Mouse (Mus musculus) neural tube, embryonic 10.5 days (tissue): ENCODE measurements around the gene Fntb.

Experiments used
- DNase-seq: peaks from one replicate; pipeline ENCODE4 v3.0.0-alpha.2; 2017; ENCODE audit warnings: low spot score; ENCODE audit errors: extremely low spot score

Gene Fntb

DNA sequence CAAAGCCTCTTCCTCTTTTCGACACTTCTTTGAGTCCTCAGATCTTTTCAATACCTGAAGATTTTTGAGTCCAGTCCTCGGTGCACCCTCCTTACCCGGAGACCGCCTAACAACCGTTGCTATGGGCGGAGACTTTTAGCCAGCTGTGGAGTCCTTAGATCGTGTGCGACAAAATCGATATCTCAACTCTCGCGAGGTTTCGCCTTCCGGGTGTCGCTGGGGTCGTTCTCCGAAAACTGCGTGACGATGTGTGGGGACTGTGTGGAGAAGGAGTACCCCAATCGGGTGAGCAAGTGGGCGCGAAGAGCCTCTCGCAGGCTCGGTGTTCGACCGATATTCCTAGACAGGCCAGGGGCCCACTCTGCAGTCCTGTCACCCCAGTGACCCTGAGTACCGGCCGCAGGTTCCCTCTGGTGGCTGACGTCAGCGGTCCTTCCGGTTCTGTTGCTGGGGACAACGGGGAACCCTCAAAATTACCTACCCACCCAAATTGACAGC lies at the start of gene Fntb, which contains the start of gene Churc1:
Gene Fntb, plus strand, starts transcription at position 236 of the 498 bp plus-strand sequence.
Gene Churc1, plus strand, starts transcription at position 185 of the 498 bp plus-strand sequence.
- peak; percentile 92 for DNase-seq

DNA sequence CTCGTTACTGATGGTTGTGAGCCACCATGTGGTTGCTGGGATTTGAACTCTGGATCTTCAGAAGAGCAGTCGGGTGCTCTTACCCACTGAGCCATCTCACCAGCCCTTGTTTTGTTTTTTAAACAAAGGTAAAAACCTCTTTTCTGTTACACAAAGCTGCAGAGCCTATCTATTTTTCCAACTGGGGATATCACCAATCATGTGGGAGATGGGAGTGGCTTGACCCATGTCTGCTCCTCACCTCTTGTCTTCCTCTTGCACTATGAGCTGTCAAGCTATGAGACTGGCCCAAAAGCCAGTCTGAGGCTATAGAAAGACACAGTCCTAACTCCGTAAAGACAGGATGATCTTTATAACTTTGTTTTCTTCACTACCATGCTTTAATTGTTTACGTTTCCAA lies 47.0 kb upstream of the Fntb start:
- DNase-seq = no peak

- no peak for DNase-seq
Observed at GRCm38 (mm10) chr12:76720572-76720971, 44.8 kb upstream of the Fntb start.

DNA sequence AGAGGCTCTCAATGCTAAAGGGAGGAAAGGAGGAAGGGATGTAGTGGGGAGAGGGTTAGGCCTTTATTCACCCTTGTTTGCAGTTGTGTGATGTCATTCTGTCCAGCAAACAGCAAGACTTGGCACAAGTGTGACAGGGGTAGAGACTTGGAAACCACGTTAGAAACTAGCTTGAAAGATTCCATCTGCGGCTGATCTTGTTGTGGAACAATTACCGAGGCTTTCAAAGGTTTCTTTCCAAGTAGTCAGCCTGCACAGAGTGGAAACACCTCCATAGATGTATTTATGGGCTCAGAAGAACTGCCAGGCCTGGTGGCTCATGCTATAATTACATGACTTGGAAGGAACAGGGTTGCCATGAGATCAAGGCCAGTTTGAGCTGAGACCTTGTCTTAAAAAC lies 43.4 kb upstream of the Fntb start:
- no peak for DNase-seq

GRCm38 (mm10) chr12:76727955-76728354 lies 37.4 kb upstream of the Fntb start:
- DNase-seq = no peak

DNA sequence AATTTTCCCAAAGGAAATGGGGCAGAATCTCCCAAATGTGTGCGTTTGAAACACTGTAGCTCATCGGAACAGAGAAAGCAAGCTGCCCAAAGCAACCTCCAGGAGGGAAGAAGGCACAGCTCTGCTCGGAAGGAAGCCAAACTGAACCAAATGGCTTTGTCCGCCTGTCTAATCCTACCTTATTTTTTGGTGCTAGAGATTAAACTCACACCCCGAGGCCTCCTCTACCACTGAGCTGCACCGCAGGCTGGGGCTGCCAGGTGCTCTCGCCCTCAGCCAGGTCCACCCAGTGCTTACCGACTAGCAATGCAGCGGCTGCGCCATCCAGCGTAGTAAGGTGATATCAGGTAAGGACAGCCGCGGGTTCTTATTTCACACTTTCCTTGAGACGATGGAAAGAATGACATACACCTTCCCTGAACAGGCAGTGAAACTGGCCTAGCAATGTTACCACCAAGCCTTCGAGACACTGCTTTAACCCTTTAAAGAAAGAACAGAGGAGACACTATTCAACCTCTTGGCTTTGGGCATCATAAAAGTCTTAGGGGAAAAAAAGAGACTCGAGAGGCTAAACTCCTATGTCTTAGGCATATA lies 14.4 kb upstream of the Fntb start:
- no peak for DNase-seq

DNA sequence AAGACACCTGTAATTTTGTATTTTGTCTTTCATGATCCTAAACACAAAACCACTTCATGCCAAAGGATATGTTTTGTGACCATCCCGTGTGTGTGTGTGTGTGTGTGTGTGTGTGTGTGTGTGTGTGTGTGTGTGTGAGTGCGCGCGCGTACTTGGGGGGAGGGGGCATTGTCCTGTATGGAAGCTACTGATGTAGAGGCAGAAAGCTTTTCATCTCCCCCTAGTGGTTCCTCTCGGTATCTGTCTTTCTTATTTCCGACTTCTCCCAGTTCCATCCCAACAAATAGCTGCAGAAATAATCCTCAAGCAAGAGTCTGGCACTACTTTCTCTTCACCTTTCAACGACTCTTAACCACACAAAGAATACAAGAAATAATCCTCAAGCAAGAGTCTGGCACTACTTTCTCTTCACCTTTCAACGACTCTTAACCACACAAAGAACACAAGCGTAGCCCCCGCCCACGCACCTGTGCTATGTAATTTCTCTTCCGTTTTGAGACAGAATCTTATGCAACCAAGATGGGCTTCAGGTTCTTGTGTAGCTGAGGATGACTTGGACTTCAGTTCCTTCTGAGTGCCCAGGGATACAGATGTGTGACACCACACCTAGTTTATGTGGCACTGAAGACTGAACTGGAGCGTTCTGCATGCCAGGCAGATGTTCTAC lies 12.6 kb upstream of the Fntb start:
- DNase-seq = peak; percentile 26

DNA sequence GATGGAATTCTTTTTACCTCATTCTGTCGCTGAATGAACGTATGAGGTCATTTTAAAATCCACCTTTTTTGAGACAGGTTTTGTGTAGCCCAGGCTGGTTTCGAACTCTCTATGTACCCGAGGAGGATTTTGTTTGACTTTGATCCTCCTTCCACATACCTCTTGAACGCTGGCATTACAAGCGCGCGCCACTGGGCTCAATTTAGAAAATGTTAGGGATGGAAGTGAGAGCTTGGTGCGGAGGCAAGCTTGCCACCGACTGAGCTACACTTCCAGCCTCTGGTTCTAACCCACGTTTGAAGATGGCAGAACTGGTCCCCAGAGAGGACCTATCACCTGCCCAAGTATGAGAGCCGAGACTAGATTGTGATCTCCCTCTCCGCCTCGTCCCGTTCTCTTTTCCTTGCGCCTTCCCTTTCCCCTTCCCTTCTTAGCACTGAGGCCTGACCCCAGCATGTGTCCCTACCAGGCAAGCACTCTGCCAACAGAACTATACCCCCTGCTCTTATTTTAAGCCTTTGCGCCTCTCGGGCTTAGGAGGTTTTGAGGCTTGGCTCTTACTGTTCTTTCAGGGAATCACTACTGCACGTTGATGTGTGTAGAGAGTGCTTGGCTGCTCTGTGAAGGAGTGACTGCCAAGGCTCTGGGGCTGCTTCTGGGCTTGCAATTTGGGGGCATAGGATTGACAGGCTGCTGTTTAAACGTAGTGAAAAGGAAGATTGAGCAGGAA lies 677 bp downstream of the Fntb start:
- no peak for DNase-seq

DNA sequence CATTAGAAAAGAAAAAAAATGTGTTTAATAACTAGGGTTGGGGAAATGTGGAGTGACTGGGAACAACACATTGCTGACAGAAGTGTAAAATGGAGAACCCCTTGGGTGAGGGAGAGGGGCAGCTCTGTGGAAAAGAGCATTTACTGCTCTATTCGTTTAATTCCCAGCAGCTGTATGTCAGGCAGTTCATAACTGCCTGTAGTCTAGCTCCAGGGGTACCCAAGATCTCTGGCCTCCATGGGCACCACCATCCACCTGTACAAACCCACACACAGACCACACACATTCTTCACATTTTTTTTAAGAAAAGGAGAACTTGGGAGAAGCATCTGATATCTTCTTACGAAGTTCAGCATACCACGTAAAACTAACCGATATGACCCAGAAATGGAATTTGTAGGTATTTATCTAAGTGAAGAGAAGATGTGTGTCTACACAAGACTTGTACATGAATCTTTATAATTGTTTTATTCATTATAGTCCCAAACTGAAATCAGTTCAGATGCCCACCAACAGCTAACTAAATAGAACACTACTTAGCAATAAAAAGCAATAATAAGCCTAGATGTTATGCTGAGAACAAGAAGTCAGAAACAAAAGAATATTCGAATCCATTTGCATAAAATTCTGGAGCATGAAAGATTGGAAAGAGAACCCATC lies 5.6 kb downstream of the Fntb start:
- no peak for DNase-seq

DNA sequence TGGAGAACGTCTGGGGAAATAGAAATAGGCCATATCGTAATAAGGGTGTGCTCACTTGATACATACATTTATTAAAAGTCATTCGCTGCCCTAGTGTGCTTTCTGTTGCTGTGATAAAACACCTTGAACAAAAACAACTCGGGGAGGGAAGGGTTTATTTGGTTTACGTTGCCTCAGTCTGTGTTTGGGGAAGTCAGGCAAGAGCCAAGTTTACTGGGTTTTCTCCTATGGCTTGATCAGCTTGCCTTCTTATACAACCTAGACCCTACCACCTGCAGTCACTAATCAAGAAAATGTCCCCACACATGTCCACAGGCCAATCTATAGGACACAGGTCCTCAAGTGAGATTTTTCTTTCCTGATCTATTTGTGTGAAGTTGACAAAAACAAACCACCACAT lies 6.2 kb downstream of the Fntb start:
- DNase-seq = no peak

DNA sequence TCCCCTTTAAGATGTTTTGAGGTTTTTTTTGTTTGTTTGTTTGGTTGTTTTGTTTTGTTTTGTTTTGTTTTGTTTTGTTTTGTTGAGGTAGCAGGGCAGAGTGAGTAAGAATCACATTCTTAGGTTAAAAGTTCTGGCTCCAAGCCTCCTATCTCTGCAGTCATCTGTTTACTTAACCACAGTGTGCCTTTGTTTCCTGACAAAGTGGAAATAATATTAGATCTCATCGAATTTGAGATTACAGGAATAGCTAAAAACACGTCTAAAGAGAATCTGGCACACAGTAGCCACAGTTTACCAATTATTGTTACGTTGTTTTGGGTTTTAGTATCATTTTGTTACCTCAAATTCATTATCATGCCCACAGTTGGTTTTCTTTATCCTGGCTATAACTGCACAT lies 9.3 kb downstream of the Fntb start:
- DNase-seq = no peak

DNA sequence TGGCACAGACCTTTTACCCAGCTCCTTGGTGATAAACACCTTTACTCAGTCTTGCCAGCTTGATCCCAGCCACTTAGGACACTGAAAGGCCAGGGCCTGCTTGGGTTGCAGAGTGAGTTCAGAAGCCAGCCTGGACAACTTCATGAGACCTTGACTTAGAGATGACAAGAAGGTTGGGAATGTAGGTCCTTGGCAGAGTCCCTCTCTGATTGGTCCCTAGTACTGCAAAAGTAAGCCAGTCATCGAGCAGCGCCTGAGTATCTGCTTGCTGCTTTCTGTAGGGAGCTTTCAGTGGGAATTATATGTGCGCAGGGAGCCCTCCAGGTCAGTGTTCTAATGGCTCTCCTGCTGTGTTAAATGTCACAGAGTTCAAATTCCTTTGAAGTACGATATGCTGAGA lies 9.7 kb downstream of the Fntb start:
- no peak for DNase-seq

DNA sequence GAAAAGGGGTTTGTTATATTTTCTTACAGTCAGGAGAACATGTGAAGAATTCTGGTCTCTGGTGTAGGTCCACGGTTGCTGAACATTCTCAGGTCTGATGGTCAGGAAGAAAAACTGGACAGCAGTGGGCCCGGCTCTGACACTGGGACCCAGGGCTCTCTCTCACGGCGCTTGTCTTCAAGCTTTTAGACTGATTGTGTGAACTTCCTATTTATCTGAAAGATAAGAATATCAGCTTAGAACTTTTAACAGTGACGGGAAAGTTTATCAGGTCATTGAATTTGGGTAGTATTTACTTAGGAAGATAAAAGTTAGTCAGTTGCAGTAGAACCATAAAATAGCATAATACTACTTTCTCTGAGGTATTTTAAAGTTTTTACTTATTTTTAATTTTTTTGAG lies 11.5 kb downstream of the Fntb start:
- DNase-seq = no peak

DNA sequence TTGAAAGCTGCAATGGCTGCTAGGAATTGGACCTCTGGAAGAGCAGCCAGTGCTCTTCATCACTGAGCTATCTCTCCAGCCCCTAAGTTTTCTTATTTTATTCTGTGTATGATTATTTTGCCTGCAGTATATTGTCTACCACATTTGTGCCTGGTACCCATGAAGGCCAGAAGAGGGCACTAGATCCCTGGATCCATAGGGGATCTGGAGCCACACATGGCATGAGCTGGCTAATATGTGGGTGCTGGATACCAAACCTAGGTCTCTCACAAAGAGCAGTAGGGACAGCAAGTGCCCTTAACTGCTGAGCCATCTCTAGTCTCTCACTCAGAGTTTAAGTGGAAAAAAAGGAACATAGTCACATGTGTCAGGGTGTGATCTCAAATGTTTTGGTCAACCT lies 12.5 kb downstream of the Fntb start:
- no peak for DNase-seq

- no peak for DNase-seq
Observed at GRCm38 (mm10) chr12:76778305-76779083, 13.1 kb downstream of the Fntb start.

DNA sequence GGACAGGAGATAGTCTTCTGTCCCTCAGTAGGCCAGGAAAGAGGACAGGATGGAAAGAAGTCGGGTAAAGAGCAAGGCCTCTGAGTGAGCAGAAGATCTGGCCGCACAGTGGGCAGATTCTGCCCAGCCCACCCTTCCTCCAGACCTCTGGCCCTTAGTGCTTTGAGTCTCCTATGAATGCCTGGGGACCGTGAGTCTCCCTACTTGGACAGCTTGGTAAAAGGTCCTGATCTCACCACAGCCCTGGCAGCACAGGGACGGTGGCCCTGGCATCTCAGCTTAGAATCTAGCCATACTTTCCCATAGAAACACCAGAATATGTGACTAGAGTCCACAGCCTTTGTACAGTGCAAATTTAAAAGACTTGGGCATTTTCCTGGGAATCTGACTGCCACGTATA lies 14.6 kb downstream of the Fntb start:
- no peak for DNase-seq

DNA sequence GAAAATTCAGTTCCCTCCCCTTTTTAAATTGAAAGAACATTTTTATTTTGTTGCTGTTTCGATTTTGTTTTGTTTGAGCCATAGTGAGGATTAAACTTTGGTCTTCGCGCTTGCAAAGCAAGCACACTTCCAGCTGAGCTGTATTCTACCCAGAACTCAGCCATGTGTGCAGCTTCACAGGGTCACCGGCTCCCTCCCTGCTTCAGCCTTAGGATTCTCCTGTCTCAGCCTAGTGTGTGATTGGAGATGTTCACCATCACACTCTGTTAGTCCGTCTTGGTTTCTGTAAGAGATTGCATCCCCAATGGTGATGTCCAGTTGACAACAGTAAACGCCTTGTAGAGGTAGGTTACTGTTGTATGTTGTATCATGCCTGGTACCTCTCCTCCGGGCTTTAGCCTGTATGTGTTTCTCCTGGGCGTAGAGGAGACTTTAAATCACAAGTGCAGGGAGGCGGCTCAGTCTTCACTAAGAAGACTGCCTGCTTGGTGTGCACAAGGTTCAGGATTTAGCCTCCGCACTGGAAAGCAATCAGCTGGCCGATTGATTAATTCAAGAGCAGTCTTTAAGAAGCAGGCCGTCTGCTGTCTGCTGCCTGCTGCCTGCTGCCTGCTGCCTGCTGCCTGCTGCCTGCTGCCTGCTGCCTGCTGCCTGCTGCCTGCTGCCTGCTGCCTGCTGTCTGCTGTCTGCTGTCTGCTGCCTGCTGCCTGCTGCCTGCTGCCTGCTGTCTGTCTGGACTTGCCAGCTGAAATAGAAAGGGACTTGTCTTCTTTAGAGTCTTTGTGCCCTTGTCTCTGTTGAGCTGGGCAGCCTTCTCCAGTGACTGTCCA lies 15.5 kb downstream of the Fntb start:
- no peak for DNase-seq

- no peak for DNase-seq
Observed at GRCm38 (mm10) chr12:76784056-76784619, 18.7 kb downstream of the Fntb start.

GRCm38 (mm10) chr12:76790446-76791084 lies 25.2 kb downstream of the Fntb start:
- no peak for DNase-seq
